Mouse (Mus musculus): ENCODE measurements around the gene Nell2. TPM values are rescaled to one million over a fixed set of nuclear protein-coding genes. Genes with fewer than 3 reads are reported as not detected.

Gene Nell2
- polyA plus RNA-seq (2014; fragmentation: Nextera tagmentation; extraction: Ambion mirVana) = 192 and 203 TPM in 2 replicates

DNA sequence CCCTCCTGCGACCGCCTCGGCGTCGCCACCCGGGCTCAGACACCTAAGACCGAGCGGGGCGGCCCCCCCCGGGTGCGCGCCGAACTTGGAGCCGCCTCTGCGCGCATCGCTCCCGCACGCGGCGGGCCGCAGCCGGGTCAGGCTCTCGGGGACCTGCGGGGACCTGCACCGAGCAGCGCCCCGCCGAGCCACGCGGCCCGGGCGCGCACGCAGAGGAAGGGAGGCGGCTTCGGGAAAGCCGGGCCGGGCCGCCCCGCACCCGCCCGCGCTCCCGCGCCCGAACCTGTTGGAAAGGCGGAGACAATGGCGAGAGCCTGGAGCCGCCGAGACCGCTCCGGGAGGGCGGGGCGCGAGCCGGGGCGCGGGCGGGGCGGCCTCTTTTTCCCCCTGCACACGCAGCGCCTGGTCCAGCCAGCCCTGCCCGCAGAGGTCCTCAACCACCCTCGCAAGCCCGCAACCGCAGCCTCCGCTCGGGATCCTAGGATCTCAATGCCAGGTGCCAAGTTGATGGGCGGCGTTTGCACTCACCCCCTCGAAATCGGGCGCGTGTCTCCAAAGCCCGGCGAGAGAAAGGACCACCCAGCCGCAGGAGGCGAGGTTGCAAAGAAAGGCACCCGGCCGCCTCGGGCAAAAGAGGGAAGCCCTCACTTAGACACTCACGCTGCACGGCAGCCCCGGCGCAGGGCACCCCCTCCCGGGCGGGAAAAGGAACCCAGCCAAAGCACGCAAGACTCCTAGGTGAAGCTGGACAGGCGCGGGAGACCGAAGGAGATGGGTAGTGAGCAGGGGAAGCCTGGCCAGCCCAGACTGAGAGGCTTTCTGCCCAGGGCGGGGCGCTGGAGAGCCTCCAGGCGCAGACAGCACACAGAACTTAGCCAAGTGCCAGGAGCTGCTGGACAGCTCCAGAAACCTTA is at the start of gene Nell2:
Nell2 (minus strand) TSS at position 612 of the 914 bp plus-strand sequence.
- H3K4me2 ChIP-seq (replicated peaks) = peak within 1 kb of the TSS; percentile 71
- peak within 1 kb of the TSS; percentile 95 for H3K27ac ChIP-seq
- no peaks in the 10 kb centered on the region for H3K9me3 ChIP-seq (ENCODE audit: control insufficient read depth, low read length)
- peaks cover 4% of the 10 kb centered on the region for H3K4me1 ChIP-seq (replicated peaks; ENCODE audit: control insufficient read depth, insufficient read depth, low read length)
- H3K9ac ChIP-seq = peak within 1 kb of the TSS; percentile 88
- peak; percentile 86 for ATAC-seq (ENCODE audit: low FRiP score)
- no peaks in the 10 kb centered on the region for H3K27me3 ChIP-seq (ENCODE audit: control insufficient read depth, insufficient read depth, low read length)
- peak within 1 kb of the TSS; percentile 81 for H3K4me3 ChIP-seq (replicated peaks; ENCODE audit: low read length)
- peak; percentile 69 for DNase-seq (ENCODE audit: low spot score)
- WGBS = under 1% methylated on average over 56 of the region's 95 CpGs
- H3K36me3 ChIP-seq (replicated peaks; ENCODE audit: control insufficient read depth, insufficient read depth) = no peaks in the 10 kb centered on the region

GRCm38 (mm10) chr15:95574661-95575060 is 46.3 kb upstream of the Nell2 start:
- H3K27me3 ChIP-seq (ENCODE audit: control insufficient read depth, insufficient read depth, low read length) = no peaks in the 10 kb centered on the region
- H3K4me2 ChIP-seq (replicated peaks) = no peak overlapping the region
- ATAC-seq (ENCODE audit: low FRiP score) = peak; percentile 37; the same call in 1 of the 2 replicates
- H3K27ac ChIP-seq = no peak overlapping the region
- 0 out of 2 replicates have a peak, but pooled peaks cover 3% of the 10 kb centered on the region for H3K9me3 ChIP-seq (ENCODE audit: control insufficient read depth, low read length)
- peak; percentile 94 for DNase-seq (ENCODE audit: low spot score)
- 18% methylated on average over 5 of the region's 5 CpGs for WGBS
- no peaks in the 10 kb centered on the region for H3K36me3 ChIP-seq (replicated peaks; ENCODE audit: control insufficient read depth, insufficient read depth)
- H3K9ac ChIP-seq = no peak overlapping the region
- H3K4me1 ChIP-seq (replicated peaks; ENCODE audit: control insufficient read depth, insufficient read depth, low read length) = no peaks in the 10 kb centered on the region
- no peak overlapping the region for H3K4me3 ChIP-seq (replicated peaks; ENCODE audit: low read length)

DNA sequence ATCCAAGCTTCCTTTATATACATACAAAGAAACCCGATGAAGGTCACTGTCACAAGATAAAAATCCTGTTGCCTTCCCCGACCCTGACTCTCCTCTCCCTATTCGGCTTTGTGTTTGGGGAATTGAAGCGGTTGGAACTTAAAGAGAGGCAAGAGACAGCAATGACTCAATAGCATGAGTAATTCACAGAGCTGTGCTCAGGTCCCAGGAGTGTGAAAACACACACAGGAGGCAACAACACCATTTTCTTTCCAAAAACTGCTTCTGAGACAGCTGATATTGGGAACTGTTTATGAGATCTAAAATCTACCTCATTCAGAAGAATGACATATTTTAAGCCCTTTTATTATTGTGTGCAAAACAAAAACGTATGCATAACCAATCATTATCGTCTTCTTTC is 41.2 kb upstream of the Nell2 start:
- WGBS = 85% methylated on average over 6 of the region's 6 CpGs
- DNase-seq (ENCODE audit: low spot score) = no peak
- H3K4me3 ChIP-seq (replicated peaks; ENCODE audit: low read length) = no peak overlapping the region
- H3K4me2 ChIP-seq (replicated peaks) = no peak overlapping the region
- 0 out of 2 replicates have a peak, but pooled peaks cover 3% of the 10 kb centered on the region for H3K9me3 ChIP-seq (ENCODE audit: control insufficient read depth, low read length)
- no peaks in the 10 kb centered on the region for H3K36me3 ChIP-seq (replicated peaks; ENCODE audit: control insufficient read depth, insufficient read depth)
- no peaks in the 10 kb centered on the region for H3K27me3 ChIP-seq (ENCODE audit: control insufficient read depth, insufficient read depth, low read length)
- ATAC-seq (ENCODE audit: low FRiP score) = no peak
- H3K4me1 ChIP-seq (replicated peaks; ENCODE audit: control insufficient read depth, insufficient read depth, low read length) = no peaks in the 10 kb centered on the region
- H3K27ac ChIP-seq = no peak overlapping the region
- no peak overlapping the region for H3K9ac ChIP-seq

DNA sequence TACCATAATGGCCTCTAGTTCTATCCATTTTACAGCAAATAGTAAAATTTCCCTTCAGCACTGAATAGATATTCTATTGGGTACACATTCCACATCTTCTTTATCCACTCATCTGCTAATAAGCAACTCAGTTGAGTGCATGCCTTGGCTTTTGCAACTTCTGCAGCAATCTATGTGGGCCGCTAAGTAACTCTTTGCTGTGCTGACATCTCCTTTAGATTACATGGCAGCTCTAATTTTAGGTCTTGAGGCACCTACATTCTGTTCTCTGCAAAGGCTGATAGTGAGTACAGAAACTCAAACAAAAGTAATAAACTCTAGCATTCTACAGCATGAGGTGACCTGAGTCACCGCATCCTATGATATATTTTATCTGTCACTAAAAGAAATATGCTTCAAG is 36.8 kb upstream of the Nell2 start:
- Histone ChIP-seq H3K4me2 (replicated peaks) (no peak overlapping the region), H3K27ac (no peak overlapping the region), H3K27me3 (ENCODE audit: control insufficient read depth, insufficient read depth, low read length) (no peaks in the 10 kb centered on the region), H3K9ac (no peak overlapping the region), H3K4me3 (replicated peaks; ENCODE audit: low read length) (no peak overlapping the region), H3K36me3 (replicated peaks; ENCODE audit: control insufficient read depth, insufficient read depth) (no peaks in the 10 kb centered on the region), H3K9me3 (ENCODE audit: control insufficient read depth, low read length) (no peaks in the 10 kb centered on the region), H3K4me1 (replicated peaks; ENCODE audit: control insufficient read depth, insufficient read depth, low read length) (no peaks in the 10 kb centered on the region; the same call in 1 of the 2 replicates)
- DNase-seq (ENCODE audit: low spot score) (no peak), ATAC-seq (ENCODE audit: low FRiP score) (no peak)
- 92% methylated on average over 2 of the region's 2 CpGs for WGBS

DNA sequence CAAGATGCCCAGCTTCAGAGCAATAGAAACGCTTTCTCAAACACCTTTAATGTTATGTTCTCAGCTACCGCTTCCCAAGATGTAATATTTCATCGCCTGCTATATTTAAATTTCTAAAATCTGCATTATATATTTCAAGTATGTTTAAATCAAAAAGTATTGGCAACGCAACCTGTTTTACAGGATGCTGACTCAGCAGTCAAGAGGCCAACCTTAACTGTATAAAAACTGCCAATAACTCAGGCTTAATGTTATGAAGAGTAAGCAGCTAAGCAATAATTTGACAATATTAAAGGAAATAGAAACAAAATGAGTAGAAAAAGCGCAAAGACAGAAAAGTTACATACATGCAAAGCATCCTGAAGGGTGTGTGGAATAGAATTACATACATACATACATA is 32.9 kb upstream of the Nell2 start:
- Histone ChIP-seq H3K4me1 (replicated peaks; ENCODE audit: control insufficient read depth, insufficient read depth, low read length) (no peaks in the 10 kb centered on the region; the same call in 1 of the 2 replicates), H3K4me3 (replicated peaks; ENCODE audit: low read length) (no peak overlapping the region), H3K36me3 (replicated peaks; ENCODE audit: control insufficient read depth, insufficient read depth) (no peaks in the 10 kb centered on the region), H3K4me2 (replicated peaks) (no peak overlapping the region), H3K9ac (no peak overlapping the region), H3K27me3 (ENCODE audit: control insufficient read depth, insufficient read depth, low read length) (no peaks in the 10 kb centered on the region), H3K9me3 (ENCODE audit: control insufficient read depth, low read length) (no peaks in the 10 kb centered on the region), H3K27ac (0 out of 2 replicates have a peak overlapping the region, but pooled peaks have one; percentile 2)
- DNase-seq (ENCODE audit: low spot score) = no peak
- WGBS = 89% methylated on average over 5 of the region's 5 CpGs
- no peak for ATAC-seq (ENCODE audit: low FRiP score)

DNA sequence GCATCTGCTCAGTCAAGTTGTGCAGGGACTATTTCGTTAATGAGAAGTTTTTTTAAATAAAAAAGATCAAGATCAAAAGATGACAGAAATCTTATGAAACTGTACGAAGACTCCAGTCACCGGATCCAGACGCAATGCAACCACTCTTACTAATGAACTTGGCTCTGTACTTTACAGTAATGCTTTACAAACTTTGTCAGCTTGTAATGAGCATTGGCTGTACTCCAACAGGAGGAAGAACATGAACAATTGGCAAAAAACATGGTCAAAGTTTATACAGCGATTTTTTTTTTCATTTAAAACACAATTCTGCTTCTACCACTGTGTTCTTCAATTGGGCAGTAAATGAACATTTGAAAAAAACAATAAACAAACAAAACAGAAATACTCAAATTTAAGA is 21.7 kb upstream of the Nell2 start:
- no peak for ATAC-seq (ENCODE audit: low FRiP score)
- Histone ChIP-seq H3K4me3 (replicated peaks; ENCODE audit: low read length) (no peak overlapping the region), H3K9ac (no peak overlapping the region), H3K36me3 (replicated peaks; ENCODE audit: control insufficient read depth, insufficient read depth) (no peaks in the 10 kb centered on the region), H3K4me2 (replicated peaks) (no peak overlapping the region), H3K9me3 (ENCODE audit: control insufficient read depth, low read length) (no peaks in the 10 kb centered on the region), H3K27ac (no peak overlapping the region), H3K27me3 (ENCODE audit: control insufficient read depth, insufficient read depth, low read length) (no peaks in the 10 kb centered on the region), H3K4me1 (replicated peaks; ENCODE audit: control insufficient read depth, insufficient read depth, low read length) (no peaks in the 10 kb centered on the region)
- 83% methylated on average over 5 of the region's 5 CpGs for WGBS
- DNase-seq (ENCODE audit: low spot score) = no peak

DNA sequence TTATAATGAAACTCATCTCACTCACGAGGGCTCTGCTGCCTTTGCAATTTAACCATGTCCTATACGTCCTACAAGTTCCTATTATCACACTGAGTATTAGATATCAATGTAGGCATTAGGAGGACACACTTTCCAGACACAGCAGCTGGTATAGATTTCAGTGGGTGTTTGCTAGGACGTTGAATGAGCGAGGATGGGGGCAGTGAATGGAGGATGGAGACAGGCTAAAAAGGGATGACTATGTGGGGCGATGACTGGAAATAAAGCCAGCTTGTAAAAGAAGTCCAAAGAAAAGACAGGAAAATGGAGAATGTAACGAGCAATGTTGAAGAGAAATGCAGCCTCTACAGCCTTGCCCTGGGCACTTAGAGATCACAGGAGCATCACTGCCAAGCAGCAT is 14.3 kb upstream of the Nell2 start:
- no peak overlapping the region for H3K4me2 ChIP-seq (replicated peaks)
- WGBS = 78% methylated on average over 6 of the region's 6 CpGs
- no peak overlapping the region for H3K9ac ChIP-seq
- H3K27me3 ChIP-seq (ENCODE audit: control insufficient read depth, insufficient read depth, low read length) = no peaks in the 10 kb centered on the region
- no peaks in the 10 kb centered on the region for H3K36me3 ChIP-seq (replicated peaks; ENCODE audit: control insufficient read depth, insufficient read depth)
- DNase-seq (ENCODE audit: low spot score) (no peak), ATAC-seq (ENCODE audit: low FRiP score) (no peak)
- H3K9me3 ChIP-seq (ENCODE audit: control insufficient read depth, low read length) = no peaks in the 10 kb centered on the region
- no peaks in the 10 kb centered on the region for H3K4me1 ChIP-seq (replicated peaks; ENCODE audit: control insufficient read depth, insufficient read depth, low read length)
- no peak overlapping the region for H3K4me3 ChIP-seq (replicated peaks; ENCODE audit: low read length)
- no peak overlapping the region for H3K27ac ChIP-seq

- DNase-seq (ENCODE audit: low spot score) (no peak), ATAC-seq (ENCODE audit: low FRiP score) (no peak)
- Histone ChIP-seq H3K27ac (no peak overlapping the region), H3K36me3 (replicated peaks; ENCODE audit: control insufficient read depth, insufficient read depth) (no peaks in the 10 kb centered on the region), H3K9ac (no peak overlapping the region), H3K4me2 (replicated peaks) (no peak overlapping the region), H3K4me3 (replicated peaks; ENCODE audit: low read length) (no peak overlapping the region), H3K4me1 (replicated peaks; ENCODE audit: control insufficient read depth, insufficient read depth, low read length) (0 out of 2 replicates have a peak, but pooled peaks cover 5% of the 10 kb centered on the region), H3K27me3 (ENCODE audit: control insufficient read depth, insufficient read depth, low read length) (no peaks in the 10 kb centered on the region), H3K9me3 (ENCODE audit: control insufficient read depth, low read length) (no peaks in the 10 kb centered on the region)
- 69% methylated on average over 4 of the region's 4 CpGs for WGBS
These were observed 8.4 kb upstream of the Nell2 start for GRCm38 (mm10) chr15:95536724-95537123.

GRCm38 (mm10) chr15:95536230-95536629 is 7.9 kb upstream of the Nell2 start:
- 54% methylated on average over 4 of the region's 4 CpGs for WGBS
- Histone ChIP-seq H3K9ac (no peak overlapping the region), H3K4me1 (replicated peaks; ENCODE audit: control insufficient read depth, insufficient read depth, low read length) (0 out of 2 replicates have a peak, but pooled peaks cover 5% of the 10 kb centered on the region), H3K27me3 (ENCODE audit: control insufficient read depth, insufficient read depth, low read length) (no peaks in the 10 kb centered on the region), H3K27ac (no peak overlapping the region), H3K9me3 (ENCODE audit: control insufficient read depth, low read length) (no peaks in the 10 kb centered on the region), H3K36me3 (replicated peaks; ENCODE audit: control insufficient read depth, insufficient read depth) (no peaks in the 10 kb centered on the region), H3K4me3 (replicated peaks; ENCODE audit: low read length) (no peak overlapping the region), H3K4me2 (replicated peaks) (no peak overlapping the region)
- DNase-seq (ENCODE audit: low spot score) = no peak
- no peak for ATAC-seq (ENCODE audit: low FRiP score)
